Mouse (Mus musculus) mouse embryonic stem cell (cell line): ENCODE data around the gene Ccdc24.

Experiments used
- in situ Hi-C, 2 experiments: fragments of 300-500 bp; cut with MboI; formaldehyde crosslinking; loops; 1 replicate in 1 of 2; 3 replicates in 1 of 2; pipeline ENCODE4 v1.14.3; 2019 to 2020; ENCODE audit warnings: low sequenced_read_pairs in 2 of 2, low pct_unique_long_range_greater_than_20kb in 1 of 2, mixed read lengths in 1 of 2; ENCODE audit not compliant: unreplicated experiment in 1 of 2

Gene Ccdc24

DNA sequence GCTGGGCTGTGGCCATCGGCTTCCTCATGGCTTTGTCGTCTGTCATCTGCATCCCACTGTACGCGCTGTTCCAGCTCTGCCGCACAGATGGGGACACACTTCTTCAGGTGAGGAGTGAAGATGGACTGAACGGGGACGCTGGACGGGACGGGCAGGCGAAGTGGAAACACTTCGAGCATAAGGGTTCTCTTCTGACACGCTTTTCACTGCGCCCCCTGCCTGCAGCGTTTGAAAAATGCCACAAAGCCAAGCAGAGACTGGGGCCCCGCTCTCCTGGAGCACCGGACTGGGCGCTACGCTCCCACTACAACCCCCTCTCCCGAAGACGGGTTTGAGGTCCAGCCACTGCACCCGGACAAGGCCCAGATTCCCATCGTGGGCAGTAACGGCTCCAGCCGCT, 4.5 kb downstream of the Ccdc24 start:
- in situ Hi-C loops = no loop called here

DNA sequence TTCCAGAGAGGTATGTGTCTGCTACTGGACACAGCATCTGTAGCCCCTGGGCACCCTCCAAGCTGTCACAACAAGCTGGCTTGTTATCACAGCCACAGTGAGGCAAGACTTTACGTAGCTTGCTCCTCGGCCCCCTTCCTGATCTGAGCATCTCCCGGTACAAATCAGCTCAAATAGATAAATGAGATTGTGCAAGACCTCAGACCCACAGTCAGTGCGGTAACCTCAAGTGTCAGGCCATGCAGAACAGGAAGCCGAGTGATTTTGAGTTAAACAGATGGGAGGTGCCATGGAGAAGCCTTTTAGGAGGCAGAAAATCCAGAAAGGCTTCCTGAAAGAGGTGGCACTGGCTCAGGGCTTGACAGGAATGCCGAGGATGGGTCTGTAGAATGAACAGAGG, 5.4 kb downstream of the Ccdc24 start:
- in situ Hi-C loops = no loop called here

DNA sequence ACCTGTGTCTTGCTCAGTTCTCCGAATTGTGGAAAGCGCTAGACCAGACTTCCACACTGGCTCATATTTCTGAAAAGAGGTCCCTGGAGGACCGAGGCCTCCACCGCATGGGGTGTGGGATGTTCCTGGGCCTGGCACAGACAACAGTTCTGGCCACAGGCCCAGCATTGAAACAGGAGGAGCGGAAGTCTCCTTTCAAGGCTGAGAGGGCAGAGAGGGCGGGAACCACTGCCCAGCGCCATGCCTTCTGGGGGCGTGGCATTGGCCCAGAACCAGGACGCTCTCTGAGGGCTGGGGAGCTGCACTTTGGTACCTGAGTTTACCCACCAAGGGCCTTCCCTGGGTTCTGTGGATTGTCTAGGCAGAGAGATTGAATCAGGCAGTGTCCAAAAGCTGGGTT, 6.3 kb downstream of the Ccdc24 start:
- in situ Hi-C loops = no loop called here

DNA sequence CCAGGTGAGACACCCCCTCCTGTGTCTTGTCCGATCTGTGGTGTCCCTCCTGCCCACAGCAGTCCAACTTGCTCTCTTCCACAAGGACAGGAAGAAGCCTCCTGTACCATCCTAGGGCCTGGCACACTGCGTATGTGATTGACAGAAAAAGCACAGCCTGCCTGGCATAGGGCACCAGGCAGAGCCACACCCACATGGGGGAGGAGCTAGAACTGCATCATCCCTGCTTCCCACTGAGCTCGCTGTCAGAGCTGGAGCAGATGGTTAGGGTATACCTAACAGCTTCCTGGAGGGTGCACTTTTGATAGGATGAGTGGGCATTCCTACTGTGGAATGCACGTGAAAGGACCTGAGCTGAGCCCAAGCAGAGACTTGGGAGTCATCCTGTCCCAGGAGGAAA, 9.5 kb downstream of the Ccdc24 start:
- in situ Hi-C loops = no loop called here

DNA sequence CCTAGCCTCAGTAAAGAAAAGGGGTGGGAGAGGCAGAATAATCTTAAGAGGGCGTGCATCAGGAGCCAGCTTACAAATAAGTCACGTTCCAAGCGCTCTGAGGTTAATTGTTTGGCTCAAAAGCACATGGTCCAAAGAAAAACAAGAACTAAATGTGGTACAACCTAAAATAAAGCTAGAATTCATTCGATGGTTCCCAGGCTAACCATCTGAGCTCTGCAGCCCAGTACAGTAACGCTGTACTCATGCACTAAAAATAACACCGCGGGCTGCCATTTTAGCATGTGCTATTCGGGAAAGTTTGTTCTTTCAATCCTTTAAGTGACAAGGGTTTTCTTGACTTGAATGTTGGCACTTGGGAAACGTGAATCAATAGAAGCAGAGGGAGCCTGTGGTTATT, 11.8 kb downstream of the Ccdc24 start:
- in situ Hi-C loops = no loop called here

DNA sequence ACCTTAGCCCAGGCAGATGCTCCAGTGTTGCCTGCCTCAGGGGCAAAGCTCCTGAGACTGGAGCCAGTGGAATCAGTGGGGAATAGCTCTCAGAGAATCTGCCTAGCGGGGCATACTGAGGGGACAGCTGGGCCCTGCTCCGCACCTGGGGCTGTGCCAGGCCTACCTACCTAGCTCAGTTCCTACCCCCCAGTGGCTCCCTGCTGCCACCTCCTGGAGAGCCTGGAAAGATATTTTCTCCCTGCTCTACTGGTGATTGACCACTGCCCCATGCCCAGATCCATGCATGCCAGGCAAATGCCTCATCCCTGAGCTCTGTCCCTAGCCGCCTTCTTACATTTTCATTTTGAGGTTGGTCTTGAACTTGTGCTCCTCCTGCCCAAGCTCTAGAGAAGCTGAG, 13.6 kb downstream of the Ccdc24 start:
- in situ Hi-C loops = no loop called here

DNA sequence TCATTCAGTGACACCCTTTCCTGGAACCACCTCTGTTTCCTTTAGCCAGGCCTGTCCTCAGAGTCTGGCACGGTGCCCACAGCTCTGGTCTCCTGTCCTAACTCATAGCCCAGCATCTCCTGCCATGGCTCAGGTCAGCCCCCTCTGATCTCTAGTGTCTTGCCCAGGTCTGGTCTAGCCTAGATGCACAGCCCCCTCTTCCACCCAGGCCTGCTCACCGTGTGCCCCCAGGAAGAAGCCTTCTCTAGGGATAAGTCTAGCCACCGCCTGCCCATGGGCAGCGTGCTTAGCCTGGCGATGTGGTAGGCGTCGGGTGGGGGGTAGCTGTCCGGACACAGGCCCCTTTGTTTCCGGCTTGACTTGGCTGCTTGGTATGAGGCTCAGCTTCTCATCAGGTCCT, 17.2 kb downstream of the Ccdc24 start:
- in situ Hi-C loops = no loop called here

DNA sequence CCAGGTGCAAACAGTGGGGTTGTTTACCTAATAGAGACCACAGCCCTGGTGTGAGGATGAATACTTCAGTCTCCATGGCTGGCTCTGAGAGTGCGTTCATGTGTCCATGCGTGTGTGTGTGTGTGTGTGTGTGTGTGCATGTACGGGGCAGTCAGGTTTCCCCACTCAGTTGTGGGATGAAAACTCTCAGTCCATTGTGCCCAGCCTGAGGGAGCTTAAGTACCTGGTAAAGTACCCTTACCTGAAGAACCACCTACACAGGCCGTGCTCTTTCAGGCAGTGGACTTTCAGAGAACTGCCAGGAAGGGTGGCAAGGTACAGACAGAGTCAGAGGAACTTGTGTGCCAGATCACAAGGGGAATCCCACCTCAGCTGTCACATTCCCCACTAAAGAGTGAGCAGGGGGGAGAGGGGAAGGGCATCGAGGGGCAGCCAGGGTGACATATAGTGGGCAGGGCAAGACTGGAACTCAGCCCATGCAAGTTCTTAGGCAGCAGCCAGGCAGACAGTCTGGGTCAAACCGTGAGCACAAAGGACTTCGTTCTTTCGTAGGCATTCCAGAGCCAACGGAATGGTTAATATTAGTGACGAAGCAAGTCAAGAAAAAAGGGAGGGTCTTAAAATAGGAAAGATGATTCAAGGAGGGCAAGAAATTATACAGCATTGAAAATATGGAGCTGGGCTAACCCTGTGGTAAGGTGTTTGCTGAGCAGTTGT, 20.0 kb downstream of the Ccdc24 start:
- in situ Hi-C loops = no loop called here

DNA sequence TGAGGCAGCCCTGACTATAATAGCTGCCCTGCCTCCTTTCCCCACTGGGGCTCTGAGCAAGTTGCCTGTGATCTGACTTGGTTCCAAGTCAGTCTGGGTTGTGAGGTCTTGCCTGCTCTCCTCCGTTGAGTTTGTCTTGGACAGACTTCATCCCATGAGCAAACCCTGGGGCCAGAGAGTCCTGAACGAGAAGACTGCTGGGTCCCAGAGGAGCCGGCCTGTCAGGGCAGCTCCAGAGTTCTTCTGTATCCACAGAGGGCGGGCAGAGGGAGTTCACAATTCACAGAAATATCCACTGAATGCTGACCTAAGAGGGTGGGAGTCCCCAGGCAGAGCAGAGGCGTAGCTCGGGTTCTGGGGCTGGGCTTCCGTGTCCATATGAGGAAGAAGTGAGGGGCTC, 21.5 kb downstream of the Ccdc24 start:
- in situ Hi-C loops = no loop called here

DNA sequence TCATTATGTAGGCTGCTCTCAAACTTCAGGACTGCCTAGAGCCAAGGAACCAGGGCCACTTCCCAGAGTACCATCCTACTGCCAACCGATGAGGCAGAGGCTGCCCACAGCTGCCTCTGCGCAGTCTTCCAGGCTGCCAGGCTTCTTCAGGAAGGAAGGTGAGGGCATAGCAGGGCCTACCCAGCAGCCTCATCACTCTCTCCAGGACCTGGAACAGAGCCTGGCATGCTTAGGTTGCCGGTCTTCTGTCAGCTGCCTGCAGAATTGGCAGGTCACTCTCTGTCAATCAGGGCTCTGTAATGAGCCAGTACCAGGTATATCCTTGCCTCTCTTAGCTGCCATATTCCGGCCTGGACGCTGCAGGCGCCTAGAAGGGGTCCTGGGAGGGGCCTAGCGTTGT, 22.2 kb downstream of the Ccdc24 start:
- in situ Hi-C loops = no loop called here

DNA sequence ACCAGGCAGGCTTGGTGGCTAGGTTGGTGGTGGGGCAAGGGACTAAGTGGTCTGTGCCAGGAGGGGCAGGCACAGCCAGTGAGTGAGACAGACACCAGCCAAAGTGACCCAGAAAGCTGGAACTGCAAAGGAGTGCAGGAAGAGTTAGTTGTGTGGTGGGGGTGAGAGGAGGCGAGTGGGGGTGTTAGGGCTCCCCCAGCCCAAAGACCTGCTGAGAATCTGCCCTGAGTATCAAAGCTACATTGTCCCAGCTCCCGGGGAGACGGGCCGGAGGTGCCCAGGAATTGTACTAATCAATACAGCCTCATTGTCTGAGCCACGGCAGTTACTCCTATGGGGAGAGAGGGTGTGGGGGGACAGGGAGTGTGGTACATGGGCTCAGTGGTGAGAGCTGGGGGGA, 22.9 kb downstream of the Ccdc24 start:
- in situ Hi-C loops = no loop called here

DNA sequence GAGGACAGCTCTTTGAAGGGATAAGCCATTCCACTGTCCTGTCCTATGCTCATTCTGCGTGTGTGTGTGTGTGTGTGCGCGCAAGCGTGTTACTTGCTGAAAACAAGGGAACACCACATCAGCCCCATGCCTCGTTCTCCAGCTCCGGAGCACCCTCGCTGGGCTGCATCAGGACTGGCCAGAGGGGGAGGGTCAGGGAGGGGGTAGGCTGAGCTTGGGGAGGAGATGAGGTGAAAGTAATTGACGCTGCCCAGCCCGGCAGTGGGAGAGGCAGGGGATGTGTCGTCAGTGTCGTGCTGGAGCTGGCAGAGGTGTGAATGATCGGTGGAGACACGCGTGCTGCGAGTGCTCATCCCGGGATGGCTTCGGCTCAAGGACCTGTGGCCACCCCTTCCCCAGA, 23.3 kb downstream of the Ccdc24 start:
- in situ Hi-C loops = no loop called here

DNA sequence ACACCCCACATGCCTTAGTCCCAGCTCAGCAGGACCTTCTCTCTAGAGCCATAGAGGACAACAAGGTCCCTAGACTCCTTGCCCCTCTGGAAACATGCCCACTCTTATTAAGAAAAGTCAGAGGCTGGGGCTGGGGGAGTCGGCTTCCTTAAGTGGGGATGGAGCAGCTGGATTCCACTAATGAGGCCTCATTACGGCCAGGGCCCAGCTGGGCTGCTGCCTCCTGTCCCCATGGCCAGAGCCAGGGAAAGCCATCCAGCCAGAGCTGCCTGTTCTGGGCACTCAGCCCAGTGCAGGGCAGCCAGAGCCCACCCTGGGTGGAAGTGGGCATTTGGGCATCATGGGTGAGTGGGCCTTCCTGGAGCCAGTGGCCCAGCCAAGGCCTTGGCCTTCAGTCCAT, 25.3 kb downstream of the Ccdc24 start:
- in situ Hi-C loops = no loop called here

DNA sequence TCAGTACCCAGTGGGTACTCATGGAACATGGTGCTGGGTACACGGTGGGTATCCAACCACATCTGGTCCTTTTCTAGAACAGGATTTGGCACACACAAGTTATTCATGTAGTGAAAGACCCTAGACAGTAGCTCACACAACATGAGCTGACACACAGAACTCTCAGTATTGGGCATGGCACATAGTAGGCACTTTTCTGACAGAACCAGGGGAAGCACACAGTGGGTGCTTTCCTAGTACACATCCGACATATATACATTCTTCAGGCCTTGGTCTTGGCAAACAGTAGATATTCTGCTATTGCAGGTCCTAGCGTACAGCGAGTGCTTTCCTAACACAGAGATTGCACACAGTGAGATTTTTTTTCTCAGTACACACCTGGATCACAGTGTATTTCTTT, 26.1 kb downstream of the Ccdc24 start:
- in situ Hi-C loops = no loop called here

DNA sequence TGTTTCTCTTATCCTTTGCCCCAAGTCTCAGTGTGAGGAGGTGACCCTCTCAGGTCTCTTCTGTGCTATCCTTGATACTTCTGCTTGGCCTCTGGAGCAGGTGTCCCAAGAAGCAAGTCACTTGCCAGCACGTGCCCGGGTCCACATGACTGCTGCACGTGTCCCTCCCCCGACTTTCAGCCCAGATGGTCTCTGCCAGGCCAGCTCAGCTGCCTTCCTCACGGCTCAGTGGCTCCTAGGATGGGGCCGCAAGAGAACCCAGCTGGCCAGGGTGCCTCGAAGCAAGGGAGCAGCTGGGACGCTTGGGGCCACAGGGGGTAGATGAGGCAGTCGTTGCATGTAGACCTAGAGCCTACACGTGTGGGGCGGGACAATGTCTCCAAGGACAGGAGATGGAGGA, 27.0 kb downstream of the Ccdc24 start:
- in situ Hi-C loops = no loop called here

DNA sequence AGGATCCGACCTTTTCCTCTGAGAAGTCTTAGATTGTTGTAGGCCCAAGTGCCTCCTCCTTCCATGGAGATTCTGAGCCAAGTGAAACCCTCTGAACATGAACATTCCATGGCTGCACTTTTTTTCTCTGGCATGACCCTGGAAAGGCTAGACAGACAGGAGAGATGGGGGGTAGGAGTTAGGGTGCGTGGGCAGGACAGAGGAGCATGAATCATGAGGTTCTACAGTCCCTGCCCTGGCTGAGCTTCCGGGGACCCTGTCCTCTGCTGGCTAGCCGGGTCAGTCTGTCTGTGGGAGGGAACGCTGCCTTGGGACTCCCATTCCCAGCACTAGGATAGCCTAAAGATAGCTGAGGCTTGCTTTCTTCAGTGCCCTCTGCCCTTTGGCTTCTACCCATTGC, 27.9 kb downstream of the Ccdc24 start:
- in situ Hi-C loops = no loop called here

DNA sequence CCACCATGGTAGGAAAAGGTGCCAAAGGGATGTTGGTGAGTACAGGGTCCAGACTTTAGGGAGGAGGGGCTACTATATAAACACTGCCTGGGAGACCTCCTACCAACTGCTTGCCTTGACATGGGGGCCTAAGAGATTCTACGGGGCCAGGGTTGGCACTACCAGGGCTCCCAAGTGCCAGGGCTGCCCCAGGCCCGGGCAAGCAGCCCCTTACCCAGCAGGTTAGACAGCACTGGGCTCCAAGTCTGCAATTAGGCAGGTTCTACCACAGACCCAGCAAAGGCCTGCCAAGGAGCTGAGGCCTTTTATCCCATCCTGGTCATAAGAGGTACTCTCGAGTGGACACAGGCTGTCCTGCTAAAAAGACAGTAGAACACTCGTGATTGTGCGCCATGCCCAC, 29.3 kb downstream of the Ccdc24 start:
- in situ Hi-C loops = no loop called here

DNA sequence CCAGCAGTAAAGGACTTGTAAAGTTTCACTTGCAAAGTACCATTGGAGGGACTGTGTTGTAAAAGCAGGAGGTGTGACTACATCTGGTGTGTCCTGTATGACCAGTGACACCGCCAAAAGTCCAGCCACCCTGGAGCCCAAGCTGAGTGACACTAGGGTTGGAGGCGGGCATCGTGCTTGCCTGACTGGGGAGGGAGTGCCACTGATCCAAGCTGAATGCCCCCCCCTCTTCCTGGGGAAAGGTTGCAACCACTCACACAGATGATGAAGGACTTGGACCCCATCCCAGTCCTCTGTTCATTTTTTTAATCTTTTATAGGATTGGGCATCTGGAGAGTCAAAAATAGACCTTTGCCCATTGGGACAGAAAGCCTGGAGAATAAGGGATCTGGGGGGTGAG, 30.8 kb downstream of the Ccdc24 start:
- in situ Hi-C loops = no loop called here

DNA sequence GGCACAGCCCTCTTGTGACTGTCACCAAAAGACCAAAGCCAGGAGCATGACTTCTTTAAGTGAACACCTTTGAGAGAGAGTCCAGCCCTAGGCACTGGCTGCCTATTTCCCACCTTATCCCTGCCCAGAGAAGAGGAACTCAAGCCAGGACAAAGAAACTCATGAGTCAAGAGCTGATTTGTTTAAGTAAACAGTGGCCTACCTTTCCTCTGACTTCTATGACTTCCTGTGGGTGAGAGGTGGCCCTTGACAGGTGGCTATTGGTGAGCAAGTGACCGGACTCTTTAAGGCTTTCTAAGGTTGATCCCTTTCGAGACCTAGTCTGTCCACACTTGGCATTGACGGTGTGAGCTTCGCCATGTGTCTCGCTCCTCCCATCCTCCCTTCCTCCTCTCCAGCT, 31.5 kb downstream of the Ccdc24 start:
- in situ Hi-C loops = no loop called here

DNA sequence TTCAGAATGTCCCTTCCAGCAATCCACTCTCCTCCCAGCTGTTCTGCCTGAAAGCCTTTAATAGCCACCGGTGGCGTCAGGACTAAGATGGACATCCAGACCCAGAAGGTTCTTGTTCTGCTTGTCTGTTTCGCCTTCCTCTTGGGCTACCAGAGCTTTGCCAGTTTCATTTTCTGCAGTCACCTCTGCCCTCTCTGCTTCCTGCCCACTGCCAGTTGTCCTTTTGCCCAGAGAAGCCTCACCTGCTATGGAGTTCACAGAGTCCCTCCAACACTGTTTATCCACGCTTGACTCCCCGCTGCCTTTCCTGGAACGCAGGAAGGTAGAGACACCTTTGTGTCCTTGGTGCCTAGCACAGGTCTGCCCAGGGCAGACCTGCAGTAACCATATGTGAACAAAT, 33.0 kb downstream of the Ccdc24 start:
- in situ Hi-C loops = loop anchor here in 1 of 2 experiments (10.0 kb wide), 1 partner anchor 245 kb away; no protein-coding TSS in a partner anchor

DNA sequence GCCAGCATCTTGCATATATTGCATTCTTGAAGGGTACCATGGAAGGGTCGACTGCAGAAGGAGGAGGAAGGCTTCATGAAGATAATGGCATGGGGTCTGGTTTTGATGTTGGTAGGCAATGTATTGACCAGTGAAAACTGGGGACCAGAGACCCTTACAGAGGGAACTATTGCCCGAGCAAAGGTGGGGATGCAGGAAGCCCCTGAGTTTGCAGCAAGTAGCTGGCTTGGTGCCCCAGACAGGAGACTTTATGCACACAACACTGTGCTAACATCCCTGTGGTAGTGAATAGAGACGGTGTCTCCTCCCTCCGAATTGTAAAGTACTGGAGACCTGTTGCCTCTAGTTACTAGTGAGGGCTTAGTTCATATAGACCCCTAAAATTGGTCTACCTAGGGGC, 35.1 kb downstream of the Ccdc24 start:
- in situ Hi-C loops = loop anchor here in 1 of 2 experiments (10.0 kb wide), 1 partner anchor 248 kb away; no protein-coding TSS in a partner anchor
